Mouse (Mus musculus) lung, embryonic 15.5 days (tissue): ENCODE results near the gene Ramp1. TPM values are rescaled to one million over a fixed set of nuclear protein-coding genes. Genes with fewer than 3 reads are reported as not detected.
A peak's percentile ranks its signal among the peaks of the same experiment; 100 is the strongest.

ENCODE experiments used
- ATAC-seq: fragments of 200-750 bp; cut with Nextera tagmentation; 2 replicates; pipeline ENCODE4 v1.8.0; 2017; ENCODE audit warnings: moderate number of reproducible peaks, borderline replicate concordance; ENCODE audit not compliant: low FRiP score, low TSS enrichment; ENCODE audit errors: extremely low read depth
- H3K27ac ChIP-seq: fragments of 300-500 bp; sonication (generic); 2 replicates; pipeline ENCODE4 v1.5.1; 2015; ENCODE audit warnings: moderate library complexity, mild to moderate bottlenecking, inconsistent platforms
- H3K27me3 ChIP-seq: fragments of 300-500 bp; sonication (generic); 2 replicates; pipeline ENCODE4 v1.6.1; 2015; ENCODE audit warnings: inconsistent platforms
- H3K36me3 ChIP-seq: fragments of 300-500 bp; sonication (generic); 2 replicates; pipeline ENCODE4 v1.6.1; 2015; ENCODE audit warnings: inconsistent platforms
- H3K4me1 ChIP-seq: fragments of 300-500 bp; sonication (generic); 2 replicates; pipeline ENCODE4 v1.6.1; 2015; ENCODE audit warnings: inconsistent platforms
- H3K4me2 ChIP-seq: fragments of 300-500 bp; sonication (generic); 2 replicates; pipeline ENCODE4 v1.6.1; 2015; ENCODE audit warnings: inconsistent platforms, mild to moderate bottlenecking, moderate library complexity
- H3K4me3 ChIP-seq: fragments of 300-500 bp; sonication (generic); 2 replicates; pipeline ENCODE4 v1.5.1; 2015; ENCODE audit warnings: mild to moderate bottlenecking, inconsistent platforms
- H3K9ac ChIP-seq: fragments of 300-500 bp; sonication (generic); 2 replicates; pipeline ENCODE4 v1.6.1; 2015; ENCODE audit warnings: inconsistent platforms
- H3K9me3 ChIP-seq: fragments of 300-500 bp; sonication (generic); 2 replicates; pipeline ENCODE4 v1.6.1; 2016; ENCODE audit warnings: inconsistent platforms
- WGBS: fragments of 180-500 bp; shearing (Covaris S2); methylation state at CpG from one replicate; pipeline ENCODE4 v1.1.7; 2015; 5-methylcytosine and 5-hydroxymethylcytosine counted together
- polyA plus RNA-seq: library from polyadenylated mRNA; unstranded; fragments of >200 nt; fragmentation: Nextera tagmentation; extraction: Ambion mirVana; gene quantifications from 2 replicates; pipeline ENCODE4 v1.2.1, GENCODE M21; 2015

The Ramp1 gene
- polyA plus RNA-seq, 1 experiment from 2014 or later = 8.3 TPM

- Histone ChIP-seq H3K4me3 (0 out of 2 replicates have a peak overlapping the region, but pooled peaks have one; percentile 2), H3K27me3 (peaks cover 32% of the 10 kb centered on the region; the same call in 1 of the 2 replicates), H3K27ac (no peak overlapping the region), H3K9me3 (no peaks in the 10 kb centered on the region), H3K4me1 (peaks cover 35% of the 10 kb centered on the region), H3K4me2 (peak overlapping the region; percentile 73), H3K36me3 (no peaks in the 10 kb centered on the region), H3K9ac (no peak overlapping the region)
- 19% methylated on average over 5 of the region's 5 CpGs for WGBS
- ATAC-seq = no peak
Observed at GRCm38 (mm10) chr1:91181261-91181660, 1.6 kb downstream of the Ramp1 start.

- WGBS = 6% methylated on average over 12 of the region's 12 CpGs
- Histone ChIP-seq H3K9me3 (no peaks in the 10 kb centered on the region), H3K4me3 (no peak overlapping the region), H3K27me3 (peaks cover 32% of the 10 kb centered on the region; the same call in 1 of the 2 replicates), H3K9ac (no peak overlapping the region), H3K4me2 (peak overlapping the region; percentile 73), H3K36me3 (no peaks in the 10 kb centered on the region), H3K4me1 (peaks cover 35% of the 10 kb centered on the region), H3K27ac (no peak overlapping the region)
- no peak for ATAC-seq
Observed at GRCm38 (mm10) chr1:91181784-91182450, 2.3 kb downstream of the Ramp1 start.

- Histone ChIP-seq H3K27ac (no peak overlapping the region), H3K4me1 (peaks cover 35% of the 10 kb centered on the region), H3K27me3 (peaks cover 30% of the 10 kb centered on the region; the same call in 1 of the 2 replicates), H3K36me3 (no peaks in the 10 kb centered on the region), H3K9me3 (no peaks in the 10 kb centered on the region), H3K9ac (no peak overlapping the region), H3K4me3 (no peak overlapping the region), H3K4me2 (no peak overlapping the region)
- ATAC-seq = no peak
- WGBS = 66% methylated on average over 10 of the region's 10 CpGs
Observed at GRCm38 (mm10) chr1:91183305-91183704, 3.7 kb downstream of the Ramp1 start.

GRCm38 (mm10) chr1:91186677-91187076, 7.1 kb downstream of the Ramp1 start:
- H3K9me3 ChIP-seq = no peaks in the 10 kb centered on the region
- no peak overlapping the region for H3K4me3 ChIP-seq
- ATAC-seq = no peak
- no peak overlapping the region for H3K9ac ChIP-seq
- H3K4me1 ChIP-seq = peaks cover 11% of the 10 kb centered on the region
- no peak overlapping the region for H3K4me2 ChIP-seq
- H3K27ac ChIP-seq = no peak overlapping the region
- H3K36me3 ChIP-seq = no peaks in the 10 kb centered on the region
- H3K27me3 ChIP-seq = peaks cover 10% of the 10 kb centered on the region; the same call in 1 of the 2 replicates
- 86% methylated on average over 6 of the region's 6 CpGs for WGBS

- Histone ChIP-seq H3K27me3 (peaks cover 9% of the 10 kb centered on the region; the same call in 1 of the 2 replicates), H3K4me1 (peaks cover 5% of the 10 kb centered on the region), H3K9me3 (no peaks in the 10 kb centered on the region), H3K9ac (no peak overlapping the region), H3K4me3 (no peak overlapping the region), H3K4me2 (no peak overlapping the region), H3K27ac (no peak overlapping the region), H3K36me3 (no peaks in the 10 kb centered on the region)
- no peak for ATAC-seq
- 88% methylated on average over 5 of the region's 5 CpGs for WGBS
Observed at GRCm38 (mm10) chr1:91187315-91187714, 7.7 kb downstream of the Ramp1 start.

- Histone ChIP-seq H3K4me2 (no peak overlapping the region), H3K4me3 (no peak overlapping the region), H3K9ac (no peak overlapping the region), H3K9me3 (no peaks in the 10 kb centered on the region), H3K27me3 (0 out of 2 replicates have a peak, but pooled peaks cover 3% of the 10 kb centered on the region), H3K27ac (no peak overlapping the region), H3K4me1 (no peaks in the 10 kb centered on the region), H3K36me3 (no peaks in the 10 kb centered on the region)
- WGBS = 83% methylated on average over 7 of the region's 7 CpGs
- ATAC-seq = no peak
Observed at GRCm38 (mm10) chr1:91187786-91188640, 8.4 kb downstream of the Ramp1 start.

GRCm38 (mm10) chr1:91188851-91189460, 9.3 kb downstream of the Ramp1 start:
- Histone ChIP-seq H3K4me1 (no peaks in the 10 kb centered on the region), H3K27me3 (0 out of 2 replicates have a peak, but pooled peaks cover 3% of the 10 kb centered on the region), H3K36me3 (no peaks in the 10 kb centered on the region), H3K4me3 (no peak overlapping the region), H3K9me3 (no peaks in the 10 kb centered on the region), H3K4me2 (no peak overlapping the region), H3K9ac (no peak overlapping the region), H3K27ac (no peak overlapping the region)
- WGBS = 78% methylated on average over 10 of the region's 10 CpGs
- no peak for ATAC-seq

- 67% methylated on average over 8 of the region's 8 CpGs for WGBS
Observed at GRCm38 (mm10) chr1:91192184-91192583, 12.6 kb downstream of the Ramp1 start.

GRCm38 (mm10) chr1:91193242-91193641, 13.6 kb downstream of the Ramp1 start:
- no peaks in the 10 kb centered on the region for H3K4me1 ChIP-seq
- no peaks in the 10 kb centered on the region for H3K9me3 ChIP-seq
- ATAC-seq = no peak
- no peaks in the 10 kb centered on the region for H3K27me3 ChIP-seq
- H3K27ac ChIP-seq = no peak overlapping the region
- no peaks in the 10 kb centered on the region for H3K36me3 ChIP-seq
- WGBS = 76% methylated on average over 4 of the region's 4 CpGs
- no peak overlapping the region for H3K4me2 ChIP-seq
- no peak overlapping the region for H3K4me3 ChIP-seq
- no peak overlapping the region for H3K9ac ChIP-seq

More at GRCm38 (mm10) chr1:91192184-91192583, 12.6 kb downstream of the Ramp1 start:
- ATAC-seq = no peak
- no peaks in the 10 kb centered on the region for H3K36me3 ChIP-seq
- H3K9me3 ChIP-seq = no peaks in the 10 kb centered on the region
- no peaks in the 10 kb centered on the region for H3K27me3 ChIP-seq
- H3K27ac ChIP-seq = no peak overlapping the region
- H3K4me3 ChIP-seq = no peak overlapping the region
- H3K9ac ChIP-seq = no peak overlapping the region
- H3K4me2 ChIP-seq = no peak overlapping the region
- H3K4me1 ChIP-seq = no peaks in the 10 kb centered on the region

GRCm38 (mm10) chr1:91193680-91194079, 14.1 kb downstream of the Ramp1 start:
- Histone ChIP-seq H3K9me3 (no peaks in the 10 kb centered on the region), H3K4me1 (no peaks in the 10 kb centered on the region), H3K27me3 (no peaks in the 10 kb centered on the region), H3K9ac (no peak overlapping the region), H3K27ac (no peak overlapping the region), H3K36me3 (no peaks in the 10 kb centered on the region), H3K4me3 (no peak overlapping the region), H3K4me2 (no peak overlapping the region)
- WGBS = 68% methylated on average over 4 of the region's 4 CpGs
- ATAC-seq = no peak

- H3K27me3 ChIP-seq = no peaks in the 10 kb centered on the region
- no peak for ATAC-seq
- 88% methylated on average over 10 of the region's 10 CpGs for WGBS
Observed at GRCm38 (mm10) chr1:91199793-91200192, 20.2 kb downstream of the Ramp1 start.

More at GRCm38 (mm10) chr1:91199793-91200192, 20.2 kb downstream of the Ramp1 start:
- H3K4me3 ChIP-seq = no peak overlapping the region
- H3K27ac ChIP-seq = no peak overlapping the region
- no peaks in the 10 kb centered on the region for H3K36me3 ChIP-seq
- no peaks in the 10 kb centered on the region for H3K9me3 ChIP-seq
- no peak overlapping the region for H3K9ac ChIP-seq
- no peaks in the 10 kb centered on the region for H3K4me1 ChIP-seq
- no peak overlapping the region for H3K4me2 ChIP-seq
